Mouse (Mus musculus) heart, postnatal 0 days (tissue): ENCODE results near the gene Ndufb8. TPM values are rescaled to one million over a fixed set of nuclear protein-coding genes. Genes with fewer than 3 reads are reported as not detected.

Experiments used
- ATAC-seq: fragments of 200-750 bp; cut with Nextera tagmentation; 2 replicates; pipeline ENCODE4 v1.8.0; 2017; ENCODE audit warnings: low read depth, moderate number of reproducible peaks, moderate library complexity; ENCODE audit not compliant: insufficient read depth
- DNase-seq: peaks from one replicate; pipeline ENCODE4 v3.0.0-alpha.2; 2016; ENCODE audit warnings: low spot score
- H3K27ac ChIP-seq: fragments of 300-500 bp; sonication (generic); 2 replicates; pipeline ENCODE4 v1.5.1; 2014; ENCODE audit warnings: low read depth, mild to moderate bottlenecking
- H3K27me3 ChIP-seq: fragments of 300-500 bp; sonication (generic); 2 replicates; pipeline ENCODE4 v1.6.1; 2014; ENCODE audit warnings: low read length, mixed read lengths; ENCODE audit not compliant: control insufficient read depth, insufficient read depth
- H3K36me3 ChIP-seq: fragments of 300-500 bp; sonication (generic); replicated peaks from 2 replicates; pipeline ENCODE4 v1.6.1; 2014; ENCODE audit warnings: low read length, mixed read lengths; ENCODE audit not compliant: control insufficient read depth, insufficient read depth
- H3K4me1 ChIP-seq: fragments of 300-500 bp; sonication (generic); 2 replicates; pipeline ENCODE4 v1.6.1; 2014; ENCODE audit warnings: antibody characterized with exemption; ENCODE audit not compliant: control insufficient read depth, insufficient read depth
- H3K4me2 ChIP-seq: fragments of 300-500 bp; sonication (generic); 2 replicates; pipeline ENCODE4 v1.6.1; 2014; ENCODE audit warnings: low read depth, mild to moderate bottlenecking, low read length, moderate library complexity
- H3K4me3 ChIP-seq: fragments of 300-500 bp; sonication (generic); 2 replicates; pipeline ENCODE4 v1.5.1; 2014; ENCODE audit warnings: low read depth, low read length
- H3K9ac ChIP-seq: fragments of 300-500 bp; sonication (generic); replicated peaks from 2 replicates; pipeline ENCODE4 v1.6.1; 2014; ENCODE audit warnings: low read depth, low read length, mixed read lengths
- H3K9me3 ChIP-seq: fragments of 300-500 bp; sonication (generic); replicated peaks from 2 replicates; pipeline ENCODE4 v1.6.1; 2016; ENCODE audit warnings: low read length; ENCODE audit not compliant: control insufficient read depth
- CTCF ChIP-seq: IDR thresholded peaks from 2 replicates; pipeline ENCODE4 v1.5.1; 2016; ENCODE audit warnings: antibody characterized with exemption, control low read depth, low read depth
- EP300 ChIP-seq: IDR thresholded peaks from 2 replicates; pipeline ENCODE4 v1.6.1; 2016; ENCODE audit warnings: antibody characterized with exemption, low read depth
- WGBS: fragments of 180-500 bp; shearing (Covaris S2); extraction: QIAGEN DNeasy Blood & Tissue Kit; methylation state at CpG from one replicate; pipeline ENCODE4 v1.1.7; 2014; 5-methylcytosine and 5-hydroxymethylcytosine counted together
- polyA plus RNA-seq: library from polyadenylated mRNA; unstranded; fragments of >200 nt; fragmentation: Nextera tagmentation; extraction: Ambion mirVana; gene quantifications from 2 replicates; pipeline ENCODE4 v1.2.1, GENCODE M21; 2015
- total RNA-seq: library from RNA; depleted of rRNA; stranded (reverse); fragments of >200 nt; gene quantifications from 2 replicates; pipeline ENCODE4 v1.2.3, GENCODE M21; 2014; ENCODE audit warnings: low replicate concordance; rRNA removed

The Ndufb8 gene
- total RNA-seq = 1,695 and 1,852 TPM in 2 replicates
- polyA plus RNA-seq = 2,183 and 2,286 TPM in 2 replicates

DNA sequence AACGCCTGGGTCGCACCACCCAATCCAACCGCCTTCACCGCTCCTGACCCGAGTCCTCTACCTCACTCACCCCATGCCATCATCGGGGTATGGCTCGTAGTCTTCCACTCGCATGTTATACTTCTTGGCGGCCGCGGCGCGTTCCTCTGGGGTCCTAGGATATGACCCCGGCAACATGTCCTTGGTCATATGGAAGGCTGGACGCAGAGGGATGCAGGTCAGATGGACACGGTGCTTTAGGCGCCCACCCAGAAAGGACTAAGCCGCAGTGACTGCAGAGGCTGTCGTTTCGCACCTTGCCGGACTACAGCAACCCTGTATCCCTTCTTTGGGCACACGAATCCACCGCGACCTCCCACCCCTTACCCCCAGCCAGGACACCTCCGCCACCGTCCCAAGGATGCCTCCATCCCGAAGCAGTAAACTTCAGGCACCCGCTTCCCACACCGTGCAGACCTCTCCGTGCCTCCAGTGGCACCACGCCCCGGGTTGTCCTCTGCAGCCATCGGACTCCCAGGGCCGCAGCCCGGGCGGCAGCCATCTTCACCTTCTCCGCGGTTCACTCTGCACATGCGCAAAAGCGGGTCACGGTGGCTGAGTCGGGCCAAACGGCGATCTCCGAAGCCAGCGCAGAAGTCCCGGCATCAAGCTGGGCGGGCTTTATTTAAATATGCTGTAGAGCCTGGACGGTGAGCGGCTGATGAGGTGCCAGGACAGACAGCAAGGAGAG lies at the start of gene Ndufb8:
Gene Ndufb8 (minus strand): TSS at position 580 of the 730 bp plus-strand sequence.
- H3K4me3 ChIP-seq = peak within 1 kb of the TSS; percentile 90
- WGBS = under 1% methylated on average over 50 of the region's 50 CpGs
- no peaks in the 10 kb centered on the region for H3K27me3 ChIP-seq
- DNase-seq (peak; percentile 91), ATAC-seq (peak; percentile 91)
- peak within 1 kb of the TSS; percentile 95 for H3K9ac ChIP-seq
- H3K9me3 ChIP-seq = no peaks in the 10 kb centered on the region
- peak within 1 kb of the TSS; percentile 94 for H3K4me2 ChIP-seq
- no peak for TF ChIP-seq CTCF
- peak; percentile 59; the same call in 1 of the 2 replicates for TF ChIP-seq EP300
- H3K36me3 ChIP-seq = peaks cover 34% of the 10 kb centered on the region
- H3K4me1 ChIP-seq = peaks cover 9% of the 10 kb centered on the region
- peak within 1 kb of the TSS; percentile 90 for H3K27ac ChIP-seq

DNA sequence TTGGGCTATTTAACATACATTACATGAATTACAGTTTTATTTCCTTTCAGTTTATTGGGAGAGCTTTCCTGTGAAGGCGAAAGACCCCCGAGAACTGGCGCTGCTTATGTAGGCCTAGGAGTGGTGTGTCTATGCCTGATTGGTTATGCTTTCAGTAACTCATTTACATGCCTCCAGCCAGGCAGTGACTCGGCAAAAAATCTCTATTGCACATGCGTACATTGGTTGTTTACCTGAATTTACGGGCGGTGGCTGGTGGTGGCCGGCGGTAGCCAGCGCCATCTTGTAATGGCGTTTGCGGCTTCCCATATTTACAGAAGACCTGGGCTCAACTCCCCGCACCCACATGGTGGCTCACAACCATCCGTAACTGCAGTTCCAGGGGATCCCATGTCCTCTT lies 38.9 kb upstream of the Ndufb8 start:
- no peaks in the 10 kb centered on the region for H3K9me3 ChIP-seq
- H3K4me1 ChIP-seq = no peaks in the 10 kb centered on the region
- H3K27me3 ChIP-seq = 0 out of 2 replicates have a peak, but pooled peaks cover 9% of the 10 kb centered on the region
- no peak for TF ChIP-seq EP300
- TF ChIP-seq CTCF = no peak
- no peak for DNase-seq
- no peak for ATAC-seq
- no peak overlapping the region for H3K27ac ChIP-seq
- no peak overlapping the region for H3K4me2 ChIP-seq
- no peaks in the 10 kb centered on the region for H3K36me3 ChIP-seq
- H3K4me3 ChIP-seq = no peak overlapping the region
- WGBS = 94% methylated on average over 14 of the region's 14 CpGs
- no peak overlapping the region for H3K9ac ChIP-seq

DNA sequence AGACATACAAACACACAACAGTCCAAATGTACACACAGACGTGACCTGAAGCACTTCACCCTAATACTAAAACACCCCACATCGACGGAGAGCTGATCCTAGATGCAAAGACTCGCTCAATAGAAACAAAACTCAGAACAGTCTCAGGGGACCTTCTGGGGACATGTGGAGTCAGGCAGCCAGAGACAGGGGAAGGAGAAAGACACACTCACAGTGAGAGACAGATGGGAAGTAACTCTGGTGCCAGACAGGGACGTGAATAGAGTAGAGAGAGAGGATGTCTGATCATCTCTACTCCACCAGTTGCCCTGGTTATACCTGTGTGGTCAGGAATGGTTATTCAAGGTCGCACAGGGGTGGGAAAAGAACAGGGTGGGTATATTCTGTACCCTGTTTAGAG lies 36.4 kb upstream of the Ndufb8 start:
- no peaks in the 10 kb centered on the region for H3K9me3 ChIP-seq
- DNase-seq (no peak), ATAC-seq (no peak)
- no peak overlapping the region for H3K9ac ChIP-seq
- 0 out of 2 replicates have a peak, but pooled peaks cover 10% of the 10 kb centered on the region for H3K27me3 ChIP-seq
- H3K27ac ChIP-seq = no peak overlapping the region
- TF ChIP-seq CTCF (no peak), EP300 (no peak)
- no peaks in the 10 kb centered on the region for H3K36me3 ChIP-seq
- no peak overlapping the region for H3K4me2 ChIP-seq
- H3K4me3 ChIP-seq = no peak overlapping the region
- WGBS = 69% methylated on average over 6 of the region's 6 CpGs
- H3K4me1 ChIP-seq = no peaks in the 10 kb centered on the region

DNA sequence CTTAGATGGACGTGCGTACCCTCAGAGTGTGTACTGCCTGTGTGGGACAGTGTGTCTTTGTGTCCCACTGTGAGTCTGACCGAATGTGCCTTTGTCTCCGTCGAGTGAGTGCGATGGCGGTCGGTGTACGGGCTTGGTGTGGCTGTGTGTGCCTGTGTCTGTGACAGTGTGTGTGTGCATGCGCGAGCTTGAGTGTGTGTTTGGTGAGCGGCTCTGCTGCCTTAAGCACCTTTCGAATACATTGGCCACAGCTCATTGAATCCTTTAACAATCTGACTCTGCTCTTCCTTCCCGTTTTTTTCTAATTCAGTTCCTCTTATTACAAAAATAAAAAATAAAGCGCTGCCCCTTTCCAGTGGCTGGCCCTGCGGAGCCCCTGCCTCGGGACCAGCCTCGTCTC lies 35.8 kb upstream of the Ndufb8 start:
- H3K27ac ChIP-seq = no peak overlapping the region
- H3K9ac ChIP-seq = no peak overlapping the region
- no peaks in the 10 kb centered on the region for H3K4me1 ChIP-seq
- no peak overlapping the region for H3K4me2 ChIP-seq
- no peak overlapping the region for H3K4me3 ChIP-seq
- no peak for DNase-seq
- no peaks in the 10 kb centered on the region for H3K36me3 ChIP-seq
- no peaks in the 10 kb centered on the region for H3K9me3 ChIP-seq
- peaks cover 14% of the 10 kb centered on the region; the same call in 1 of the 2 replicates for H3K27me3 ChIP-seq
- 87% methylated on average over 18 of the region's 18 CpGs for WGBS
- ATAC-seq = no peak
- no peak for TF ChIP-seq CTCF
- no peak for TF ChIP-seq EP300

DNA sequence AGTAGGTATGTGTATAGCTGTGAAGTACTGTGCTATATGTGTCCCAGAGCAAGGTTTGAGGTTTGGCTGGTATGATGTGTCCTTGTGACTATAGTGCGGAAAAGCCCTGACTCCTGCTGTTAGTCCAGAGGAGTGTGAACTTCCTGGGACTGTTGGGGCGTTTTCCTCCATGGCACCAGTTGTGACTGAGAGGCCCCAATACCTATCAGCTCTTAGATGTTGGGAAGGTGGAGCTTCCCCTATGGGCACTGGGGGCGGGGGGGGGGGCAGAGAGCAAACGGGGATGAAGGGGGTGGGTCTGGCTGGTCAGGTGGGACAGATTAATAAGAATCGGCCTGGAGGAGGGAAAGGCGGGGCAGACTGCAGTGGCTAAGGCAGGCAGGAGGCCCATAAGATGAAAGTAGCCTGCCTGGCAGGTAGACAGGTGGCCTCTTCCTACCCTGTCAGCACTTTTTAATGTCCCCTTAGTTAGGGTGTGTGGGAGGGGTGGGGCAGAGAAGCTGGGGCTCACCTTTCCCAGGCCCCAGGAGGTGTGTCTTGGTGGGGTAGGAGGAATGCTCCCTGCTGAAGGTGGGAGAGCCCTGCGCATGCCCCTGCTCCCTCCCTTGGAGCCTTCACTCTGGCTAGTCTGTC lies 34.5 kb upstream of the Ndufb8 start:
- Histone ChIP-seq H3K27ac (no peak overlapping the region), H3K27me3 (peaks cover 22% of the 10 kb centered on the region; the same call in 1 of the 2 replicates), H3K36me3 (no peaks in the 10 kb centered on the region), H3K9me3 (no peaks in the 10 kb centered on the region), H3K4me2 (no peak overlapping the region), H3K4me1 (no peaks in the 10 kb centered on the region), H3K4me3 (no peak overlapping the region), H3K9ac (no peak overlapping the region)
- ATAC-seq (no peak), DNase-seq (no peak)
- TF ChIP-seq EP300 (no peak), CTCF (no peak)
- 47% methylated on average over 7 of the region's 7 CpGs for WGBS
